Mouse (Mus musculus) left cerebral cortex, postnatal 25 days (tissue): ENCODE data around the gene Mgea5. TPM values are rescaled to one million over a fixed set of nuclear protein-coding genes. Genes with fewer than 3 reads are reported as not detected.
A peak's percentile ranks its signal among the peaks of the same experiment; 100 is the strongest.

Experiments used
- DNase-seq, 2 experiments: peaks; one replicate each; pipeline ENCODE4 v3.0.0; 2022; ENCODE audit warnings: low spot score in 2 of 2, mixed read lengths in 1 of 2
- intact Hi-C: fragments of 180-260 bp; cut with DNase I; formaldehyde crosslinking; loops from one replicate; pipeline ENCODE4 v1.15.1; 2025
- total RNA-seq, 2 experiments: library from RNA; stranded (reverse); gene quantifications; 2 replicates each; pipeline ENCODE4 v1.2.3; 2021

Gene Mgea5
- total RNA-seq, 2 experiments from 2014 or later = 159 to 160 TPM

GRCm38 (mm10) chr19:45737846-45738484 lies 45.7 kb downstream of the Mgea5 start:
- no peak for DNase-seq

DNA sequence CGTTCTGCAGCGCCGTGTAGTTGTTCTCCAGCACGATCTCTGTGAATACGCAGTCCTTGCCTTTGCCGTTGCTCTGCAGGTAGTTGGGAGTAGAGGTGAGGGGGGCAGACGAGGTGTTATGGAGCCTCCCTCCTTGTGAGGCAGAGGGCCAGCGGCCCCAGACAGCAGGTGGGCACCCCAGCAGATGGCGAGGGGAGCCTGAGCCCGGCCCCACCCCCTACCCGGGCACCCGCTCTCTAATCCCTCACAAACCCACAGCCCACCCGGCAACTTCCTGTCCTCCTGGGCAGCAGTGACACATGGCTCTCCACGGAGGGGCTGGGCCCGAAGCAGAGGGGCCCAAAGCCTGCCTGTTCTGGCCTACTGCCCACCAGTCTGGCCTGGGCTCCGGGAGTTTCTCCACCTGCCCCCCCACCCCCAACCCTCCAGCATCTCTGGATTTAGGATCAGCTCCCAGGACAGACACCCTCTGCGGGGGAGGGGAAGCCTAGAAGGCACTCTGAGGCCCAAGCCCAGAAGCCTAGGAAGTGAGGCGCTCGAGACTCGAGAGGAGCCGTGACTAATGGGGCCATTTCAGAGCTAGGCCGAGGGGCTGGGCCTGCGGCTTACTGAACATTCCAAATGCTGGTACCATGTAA lies 46.3 kb downstream of the Mgea5 start:
- DNase-seq = no peak
- intact Hi-C loops = no loop called here

More at GRCm38 (mm10) chr19:45737846-45738484, 45.7 kb downstream of the Mgea5 start:
- intact Hi-C loops = no loop called here

GRCm38 (mm10) chr19:45736855-45737207 lies 46.8 kb downstream of the Mgea5 start:
- intact Hi-C loops = no loop called here
- DNase-seq = peak in 1 of 2 experiments; percentile 9

- no peak for DNase-seq
- intact Hi-C loops = no loop called here
These were observed 47.4 kb downstream of the Mgea5 start for GRCm38 (mm10) chr19:45736241-45736640.

DNA sequence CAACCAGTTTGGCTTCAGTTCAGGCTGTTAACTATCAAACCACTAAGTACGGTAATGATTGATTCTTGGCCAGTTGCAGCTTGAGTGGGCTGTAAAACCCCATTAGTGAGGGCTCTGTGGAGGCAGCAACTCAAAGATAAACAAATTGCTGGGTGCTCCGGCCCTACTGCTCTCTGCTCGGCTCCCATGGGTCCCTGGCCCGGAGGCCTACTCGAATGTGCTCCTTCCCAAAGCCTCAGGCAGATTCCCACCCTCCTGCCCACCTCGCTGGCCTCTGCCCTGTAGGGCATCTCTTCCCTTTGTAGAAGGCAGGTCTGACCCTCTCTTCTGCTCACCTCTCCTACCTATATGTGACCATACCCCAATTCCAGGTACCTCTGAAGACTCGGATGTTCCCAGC lies 48.9 kb downstream of the Mgea5 start:
- no peak for DNase-seq
- intact Hi-C loops = no loop called here

- DNase-seq = no peak
- intact Hi-C loops = no loop called here
These were observed 49.4 kb downstream of the Mgea5 start for GRCm38 (mm10) chr19:45734191-45734590.

GRCm38 (mm10) chr19:45733564-45733963 lies 50.1 kb downstream of the Mgea5 start:
- DNase-seq = no peak
- intact Hi-C loops = no loop called here

GRCm38 (mm10) chr19:45731658-45732057 lies 52.0 kb downstream of the Mgea5 start:
- intact Hi-C loops = no loop called here
- no peak for DNase-seq

- intact Hi-C loops = no loop called here
- no peak for DNase-seq
These were observed 53.6 kb downstream of the Mgea5 start for GRCm38 (mm10) chr19:45730042-45730441.

GRCm38 (mm10) chr19:45727231-45727630 lies 56.4 kb downstream of the Mgea5 start:
- no peak for DNase-seq

DNA sequence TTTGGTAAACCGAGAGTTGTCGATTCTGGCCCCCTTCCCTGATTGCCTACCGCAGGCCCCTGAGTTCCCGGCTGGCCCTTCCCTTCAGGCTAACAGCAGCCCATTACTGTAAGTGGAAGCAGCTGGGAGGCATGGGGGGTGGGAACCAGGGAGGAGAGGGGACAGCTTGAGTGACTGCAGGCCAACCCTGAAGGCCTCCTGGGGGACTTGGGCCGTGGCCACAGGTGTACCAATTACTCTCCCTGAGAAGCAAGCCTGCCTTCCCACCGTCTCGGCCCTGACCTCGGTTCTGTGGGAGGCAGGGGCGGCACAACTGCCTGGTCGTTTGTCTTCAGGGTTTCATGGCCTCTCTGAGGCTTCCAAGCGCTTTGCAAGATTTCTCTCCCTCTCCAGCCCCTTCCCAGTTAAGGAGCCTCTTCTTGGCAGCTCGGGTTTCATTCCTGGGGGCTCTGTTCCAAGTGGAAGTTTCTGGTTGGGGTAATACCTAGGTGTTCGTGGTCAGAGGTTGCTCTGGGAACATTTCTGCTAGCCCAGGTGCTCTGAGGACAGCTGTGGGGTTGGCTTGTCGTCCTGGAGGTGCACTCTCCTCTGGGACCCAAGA lies 57.9 kb downstream of the Mgea5 start:
- intact Hi-C loops = no loop called here
- no peak for DNase-seq

More at GRCm38 (mm10) chr19:45727231-45727630, 56.4 kb downstream of the Mgea5 start:
- intact Hi-C loops = no loop called here

DNA sequence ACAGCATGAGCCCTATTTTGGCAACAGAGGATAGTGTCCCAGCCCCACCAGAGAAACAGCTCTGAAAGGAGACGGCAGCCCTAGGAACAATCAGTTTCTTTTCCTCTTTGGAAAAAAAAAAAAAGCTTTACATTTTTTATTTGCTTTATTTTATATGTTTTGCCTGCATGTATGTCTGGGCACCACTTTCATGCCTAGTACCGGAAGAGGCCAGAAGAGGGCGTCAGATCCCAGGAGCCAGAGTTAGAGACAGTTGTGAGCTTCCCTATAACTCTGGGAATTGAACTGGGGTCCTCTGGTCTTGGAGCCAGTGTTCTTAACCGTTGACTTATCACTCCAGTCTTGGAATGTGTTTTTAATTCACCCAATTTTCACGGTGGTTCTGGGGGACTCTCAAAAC lies 61.4 kb downstream of the Mgea5 start:
- intact Hi-C loops = no loop called here
- no peak for DNase-seq

GRCm38 (mm10) chr19:45718286-45718685 lies 65.4 kb downstream of the Mgea5 start:
- intact Hi-C loops = no loop called here
- DNase-seq = no peak

DNA sequence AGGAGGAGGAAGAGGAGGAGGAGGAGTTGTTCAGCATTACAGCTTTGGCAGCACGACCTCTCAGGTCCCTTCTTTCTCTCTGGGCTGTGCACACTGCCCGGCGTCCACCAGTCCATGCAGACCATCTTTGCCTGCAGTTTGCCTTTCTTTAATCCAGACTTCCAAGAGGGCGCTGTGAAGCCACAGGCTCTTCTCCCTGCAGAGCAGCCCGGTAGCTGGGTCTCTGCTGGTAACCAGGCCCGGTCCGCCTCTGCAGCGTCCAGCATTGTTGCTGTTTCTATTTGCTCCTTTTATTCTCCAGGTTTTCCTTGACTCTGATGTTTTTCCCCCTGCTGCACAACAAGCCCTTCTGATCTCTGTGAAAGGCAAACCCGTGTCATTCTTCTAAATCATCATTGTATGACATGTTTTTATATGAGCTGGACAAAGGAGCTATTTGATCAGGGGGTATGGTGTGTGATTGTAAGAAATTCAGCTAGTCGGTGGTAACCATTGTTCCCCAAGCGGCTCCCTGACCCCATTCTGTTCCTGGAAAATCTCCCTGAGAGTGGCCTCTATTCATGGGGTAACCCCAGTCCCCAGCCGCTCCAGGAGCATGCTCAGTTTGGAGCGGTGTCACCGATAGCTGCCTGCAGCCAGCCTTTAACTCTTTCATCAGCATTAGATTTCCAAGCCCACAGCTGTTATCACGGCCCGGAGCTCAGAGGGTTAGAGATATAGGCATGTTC lies 66.0 kb downstream of the Mgea5 start:
- intact Hi-C loops = no loop called here
- DNase-seq = peak in 1 of 2 experiments; percentile 55

DNA sequence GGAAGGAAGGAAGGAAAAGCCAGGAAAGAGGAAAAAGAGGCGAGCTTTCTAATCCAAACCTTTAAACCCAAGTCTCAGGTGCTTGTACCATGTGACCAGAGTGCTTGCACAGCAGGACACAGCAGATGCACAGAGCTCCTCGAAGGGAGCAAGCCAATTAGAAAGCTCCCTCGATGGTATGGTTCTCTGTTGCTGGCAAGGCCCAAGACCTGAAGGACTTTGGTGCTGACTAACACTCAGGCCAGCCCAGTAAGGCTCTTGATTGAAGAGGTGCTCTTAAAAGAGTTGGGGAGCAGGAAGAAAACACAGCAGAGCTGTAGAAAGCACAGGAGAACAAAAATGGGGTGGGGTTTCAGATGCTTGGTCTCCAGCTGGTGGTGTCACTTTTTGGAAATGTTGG lies 74.9 kb downstream of the Mgea5 start:
- DNase-seq = no peak
- intact Hi-C loops = no loop called here

Other genes with a start within 250 kb of the Mgea5 start
- 1 to 10 TPM; 8.6 to 8.7 TPM for gene Poll, start 223.3 kb downstream of the Mgea5 start, total RNA-seq
- 10 to 100 TPM; 70.4 to 71.2 TPM for gene Gm17018, start 223.2 kb downstream of the Mgea5 start, total RNA-seq
- gene Fbxw4, start 123.5 kb downstream of the Mgea5 start, total RNA-seq = 10 to 100 TPM; 32.9 to 33.5 TPM
- not detected for gene Fgf8, start 40.9 kb downstream of the Mgea5 start, total RNA-seq
- 1 to 10 TPM; 7.1 to 7.4 TPM for gene Npm3, start 34.2 kb downstream of the Mgea5 start, total RNA-seq
- gene Kcnip2, start 32.2 kb upstream of the Mgea5 start, total RNA-seq = 100 to 1,000 TPM; 141 to 165 TPM
- gene Armh3, start 214.7 kb upstream of the Mgea5 start, total RNA-seq = 10 to 100 TPM; 19.7 to 19.8 TPM
- gene Hps6, start 219.7 kb upstream of the Mgea5 start, total RNA-seq = 1 to 10 TPM; 5.7 TPM